Mouse (Mus musculus) lung, postnatal 10 days (tissue): ENCODE measurements around the gene Tom1l1.
"Not testable (repeated sequence)": the region's sequence is repeated elsewhere in the genome, so short reads cannot be mapped to it uniquely, and the experiment has no call there.

Experiments
- DNase-seq: peaks from one replicate; pipeline ENCODE4 v3.0.0; 2021

Tom1l1 gene

GRCm38 (mm10) chr11:90687460-90688416 is at the start of gene Tom1l1:
Gene Tom1l1, minus strand, starts transcription at chr11:90688366.
- peak; percentile 87 for DNase-seq

DNA sequence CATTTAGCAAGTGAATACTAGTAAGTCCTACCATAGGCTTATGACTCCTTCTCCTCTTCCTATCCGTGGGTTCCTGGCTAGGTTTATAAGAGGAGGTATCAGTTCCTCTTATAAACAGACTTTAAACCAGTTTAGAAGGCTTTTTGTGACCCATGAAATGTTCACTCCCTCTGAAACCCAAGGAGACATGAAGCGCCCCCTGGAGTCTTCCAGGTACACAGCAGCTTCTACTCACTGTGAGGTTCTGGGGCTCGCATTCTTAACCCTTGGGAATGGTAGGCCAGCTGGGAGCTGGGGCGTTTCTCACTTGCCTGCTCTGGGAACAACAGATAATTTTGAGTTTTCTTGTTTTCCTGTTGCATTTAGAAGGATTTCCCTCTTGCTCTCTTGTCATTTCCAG is 45.4 kb upstream of the Tom1l1 start:
- no peak for DNase-seq

DNA sequence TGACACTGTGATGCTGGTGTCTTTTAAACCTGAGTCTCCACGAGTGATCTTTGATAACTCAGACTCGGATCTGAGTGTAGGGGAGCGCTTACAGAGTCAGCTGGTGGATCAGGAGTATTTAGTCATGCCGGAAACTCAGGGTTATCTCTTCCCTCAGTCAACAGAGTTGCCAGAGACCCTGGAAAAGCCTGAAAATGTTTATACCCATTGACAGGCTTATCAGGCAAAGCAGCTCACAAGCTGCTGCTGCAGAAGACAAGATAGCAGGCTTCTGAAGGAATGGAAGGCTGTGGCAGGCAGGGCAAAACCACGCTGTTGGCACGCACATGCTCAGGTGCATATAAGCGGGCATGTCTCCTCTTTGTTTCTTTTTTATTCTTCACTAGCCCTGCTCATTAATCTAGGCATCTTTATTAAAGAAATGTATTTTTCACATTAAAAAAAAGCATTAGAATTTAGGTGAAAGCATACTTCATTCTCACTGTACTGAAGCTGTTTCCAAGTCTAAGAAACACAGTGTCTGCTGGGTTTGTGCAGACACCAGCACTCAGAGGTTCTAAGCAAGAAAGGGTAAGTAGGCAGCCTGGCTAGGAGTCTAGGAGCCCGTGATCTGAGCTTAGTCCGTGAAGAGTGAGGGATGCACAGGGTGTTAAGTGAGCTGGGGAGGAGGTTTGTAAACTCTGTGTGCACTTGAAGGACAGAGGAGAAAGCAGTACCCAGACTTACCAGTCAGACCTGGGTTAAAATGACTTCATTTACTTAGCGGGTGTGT is 39.4 kb upstream of the Tom1l1 start:
- no peak for DNase-seq

GRCm38 (mm10) chr11:90726730-90727129 is 38.6 kb upstream of the Tom1l1 start:
- DNase-seq = no peak

- no peak for DNase-seq
Observed at GRCm38 (mm10) chr11:90722304-90722703, 34.1 kb upstream of the Tom1l1 start.

DNA sequence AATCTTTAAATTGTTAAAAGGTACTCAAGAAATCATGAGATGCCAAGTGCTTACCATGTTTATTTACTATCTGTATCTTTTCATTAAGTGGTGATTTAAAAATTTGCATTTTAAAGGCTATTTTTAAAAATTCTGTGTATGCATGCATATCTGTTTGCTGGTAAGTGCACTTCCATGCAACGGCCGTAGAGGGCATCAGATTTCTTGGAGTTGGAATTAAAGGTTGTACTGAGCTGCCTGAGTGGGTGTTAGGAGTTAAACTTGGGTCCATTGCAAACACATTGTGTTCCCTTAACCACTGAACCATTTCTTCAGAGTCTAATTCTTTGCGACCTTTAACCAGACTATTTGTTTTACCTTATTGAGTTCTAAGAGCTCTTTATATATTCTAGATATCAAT is 29.6 kb upstream of the Tom1l1 start:
- DNase-seq = no peak

- no peak for DNase-seq
Observed at GRCm38 (mm10) chr11:90711596-90711995, 23.4 kb upstream of the Tom1l1 start.

DNA sequence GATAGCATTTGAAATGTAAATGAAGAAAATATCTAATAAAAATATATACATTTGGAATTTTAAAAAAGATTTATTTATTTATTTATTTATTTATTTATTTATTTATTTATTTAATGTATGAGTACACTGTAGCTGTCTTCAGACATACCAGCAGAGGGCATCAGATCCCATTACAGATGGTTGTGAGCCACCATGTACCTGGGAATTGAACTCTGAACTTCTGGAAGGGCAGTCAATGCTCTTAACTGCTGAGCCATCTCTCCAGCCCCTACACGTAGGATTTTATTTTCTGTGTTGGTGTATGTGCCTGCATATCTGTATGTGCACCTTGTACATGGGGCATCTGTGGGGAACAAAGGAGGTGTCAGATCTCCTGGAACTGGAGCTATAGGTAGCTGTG is 19.0 kb upstream of the Tom1l1 start:
- not testable (repeated sequence) for DNase-seq

DNA sequence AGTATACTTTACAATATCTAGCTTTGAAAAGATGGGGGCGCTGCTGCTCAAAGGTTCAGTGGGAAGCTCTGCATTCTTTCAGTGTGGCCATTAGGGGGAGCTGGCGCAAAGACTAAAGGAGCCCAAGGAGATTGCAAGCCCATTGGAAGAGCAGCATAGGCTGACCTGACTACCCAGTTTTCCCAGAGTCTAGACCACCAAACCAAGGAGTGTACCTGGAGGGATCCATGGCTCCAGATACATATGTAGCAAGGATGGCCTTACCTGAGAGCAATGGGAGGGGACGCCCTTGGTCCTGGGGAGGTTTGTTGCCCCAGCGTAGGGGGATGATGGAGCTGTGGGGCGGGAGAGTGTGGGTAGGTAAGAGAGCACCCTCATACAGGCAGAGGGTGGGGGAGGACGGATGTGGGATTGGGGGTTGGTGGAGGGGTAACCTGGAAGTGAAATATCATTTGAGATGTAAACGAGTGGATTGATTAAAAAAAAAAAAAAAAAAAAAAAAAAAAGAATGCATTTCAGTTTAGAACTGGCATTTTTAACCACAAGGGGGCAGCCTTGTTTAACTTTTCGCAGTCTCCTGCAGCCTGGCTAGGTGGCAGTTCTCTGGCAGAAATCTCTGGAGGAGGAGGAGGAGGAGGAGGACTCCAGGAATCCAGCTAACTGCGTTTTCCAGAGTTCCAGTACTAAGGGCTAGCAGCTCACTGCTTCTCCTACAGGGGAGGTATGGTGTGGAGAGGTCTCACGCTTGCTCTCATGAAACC is 9.5 kb upstream of the Tom1l1 start:
- peak; percentile 83 for DNase-seq

DNA sequence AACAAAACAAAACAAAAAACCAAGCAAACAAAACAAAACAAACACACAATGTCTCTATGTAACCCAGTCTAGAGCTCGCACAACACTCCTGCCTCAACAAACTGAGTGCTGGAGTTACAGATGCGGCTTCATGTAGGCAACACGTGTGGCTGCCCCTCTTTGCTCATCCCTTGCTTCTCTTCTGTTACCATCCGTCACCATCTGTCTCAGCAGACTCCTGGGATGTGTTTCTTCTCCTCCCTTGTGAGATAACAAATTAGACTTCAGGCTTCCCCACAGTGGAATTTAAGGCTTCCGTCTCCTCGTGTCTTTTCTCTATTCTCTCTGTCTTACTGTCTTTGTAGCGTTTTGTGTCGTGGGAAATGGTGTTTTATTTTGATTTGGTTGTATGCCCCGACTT is 7.6 kb upstream of the Tom1l1 start:
- no peak for DNase-seq

DNA sequence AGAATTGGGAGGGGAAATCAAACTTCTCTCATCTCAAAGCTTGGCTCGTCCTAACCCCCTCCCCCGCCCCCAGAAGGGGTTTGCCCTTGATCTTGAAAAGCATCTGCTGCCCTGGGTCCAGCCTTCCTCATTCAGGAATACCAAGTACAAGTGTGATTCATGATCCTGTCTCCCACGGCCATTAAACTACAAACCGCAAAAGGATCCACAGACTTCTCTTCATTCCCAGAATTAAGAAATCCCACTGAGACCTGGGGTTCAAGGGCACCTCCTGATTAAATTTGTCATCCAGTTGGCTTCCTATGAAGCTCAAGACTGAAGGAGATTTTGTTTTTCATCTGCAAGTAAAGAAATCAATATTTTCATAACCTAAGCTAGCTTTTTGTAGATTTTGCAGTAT is 6.0 kb upstream of the Tom1l1 start:
- no peak for DNase-seq

- no peak for DNase-seq
Observed at GRCm38 (mm10) chr11:90690361-90690760, 2.2 kb upstream of the Tom1l1 start.

- DNase-seq = no peak
Observed at GRCm38 (mm10) chr11:90687040-90687439, 1.1 kb downstream of the Tom1l1 start.

DNA sequence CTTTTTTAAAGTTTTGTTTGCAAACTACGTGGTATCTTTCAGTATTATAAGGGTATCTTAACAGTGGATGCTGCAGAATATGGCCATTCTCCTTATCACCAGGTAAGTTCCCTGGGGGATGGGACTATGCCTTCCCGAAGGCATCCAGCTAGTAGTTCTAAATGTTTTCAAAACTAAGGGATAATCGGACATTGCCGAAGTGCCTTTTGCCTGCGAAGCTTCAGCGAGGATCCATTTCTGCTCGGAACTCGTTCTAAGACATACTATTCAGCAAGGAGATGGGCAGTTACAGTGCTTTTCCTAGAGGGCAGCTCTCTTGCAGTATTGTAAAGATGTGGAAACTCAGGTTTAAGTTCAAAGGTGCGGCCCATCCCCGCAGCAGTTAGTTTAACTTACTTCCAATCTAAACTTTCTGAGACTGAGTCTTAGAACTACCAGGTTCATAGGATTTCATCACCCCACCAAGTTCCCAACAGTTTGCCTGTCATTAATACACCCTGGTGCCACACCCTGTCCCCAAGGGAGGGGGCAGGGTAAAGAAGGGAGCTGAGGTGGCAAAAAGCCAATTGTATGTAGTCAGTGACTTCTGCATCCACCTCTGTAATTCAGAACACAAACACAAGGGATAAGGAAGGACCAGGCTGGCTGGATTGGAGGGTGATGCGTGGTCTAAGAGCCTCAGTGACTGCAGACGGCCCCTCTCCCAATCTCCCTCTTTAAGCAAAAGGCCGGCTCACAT is 1.7 kb downstream of the Tom1l1 start:
- peak; percentile 14 for DNase-seq

- no peak for DNase-seq
Observed at GRCm38 (mm10) chr11:90685196-90685595, 3.0 kb downstream of the Tom1l1 start.

DNA sequence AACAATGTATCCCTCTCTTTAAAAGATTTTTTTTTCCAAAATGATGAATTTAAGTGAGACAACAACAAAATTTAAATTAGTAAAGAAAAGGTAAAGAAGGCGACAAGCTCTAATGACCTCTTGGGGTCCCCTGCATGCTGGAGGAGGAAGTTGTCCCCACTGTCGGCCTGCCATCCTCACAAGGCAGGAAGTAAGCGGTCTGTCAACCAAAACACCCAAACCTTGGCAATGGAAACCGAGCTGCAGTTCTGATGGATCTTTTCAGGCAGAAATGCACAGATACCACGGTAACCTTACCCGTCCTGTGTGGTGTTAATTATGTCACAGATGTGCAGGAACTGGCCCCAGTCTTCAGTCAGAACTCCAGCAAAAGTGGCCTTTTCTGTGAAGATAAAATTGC is 3.4 kb downstream of the Tom1l1 start:
- DNase-seq = no peak

DNA sequence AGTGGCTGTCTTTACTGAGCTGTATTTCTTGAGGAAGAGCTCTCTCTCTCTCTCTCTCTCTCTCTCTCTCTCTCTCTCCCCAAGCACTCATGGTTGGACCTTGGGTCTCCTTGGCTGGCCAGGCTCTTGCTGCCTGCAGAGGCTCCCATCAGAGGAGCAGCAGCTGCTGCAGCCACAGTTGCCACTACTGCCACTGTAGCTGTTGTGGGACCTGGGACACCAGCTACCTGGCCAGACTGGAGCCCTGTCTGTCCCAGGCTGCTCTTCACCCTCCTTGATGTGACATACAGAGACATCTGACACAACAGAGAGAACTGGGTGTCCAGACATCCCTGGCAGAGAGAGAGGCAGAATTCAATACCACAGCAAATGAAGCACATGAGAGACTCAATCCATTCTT is 7.0 kb downstream of the Tom1l1 start:
- DNase-seq = no peak

DNA sequence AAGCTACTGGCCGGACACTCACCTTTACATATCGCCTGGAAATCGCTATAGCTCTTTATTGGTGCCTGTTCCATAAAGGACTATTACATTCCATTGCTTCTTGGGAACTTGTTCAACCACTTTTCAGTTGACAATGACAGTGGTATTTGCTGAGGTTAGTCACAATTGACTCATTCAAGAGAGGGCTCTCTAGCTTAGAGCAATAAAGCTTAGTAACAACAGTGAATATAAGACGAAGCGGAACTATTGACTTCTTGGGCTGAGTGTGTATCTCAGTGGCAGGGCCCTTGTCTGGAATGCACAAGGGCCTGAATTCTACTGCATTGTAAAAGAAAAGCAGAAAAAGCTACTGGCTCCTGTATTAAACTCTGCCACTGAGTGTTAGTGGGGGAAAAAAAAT is 9.6 kb downstream of the Tom1l1 start:
- DNase-seq = no peak

GRCm38 (mm10) chr11:90677771-90678288 is 10.3 kb downstream of the Tom1l1 start:
- no peak for DNase-seq

- DNase-seq = no peak
Observed at GRCm38 (mm10) chr11:90677027-90677426, 11.1 kb downstream of the Tom1l1 start.

- no peak for DNase-seq
Observed at GRCm38 (mm10) chr11:90675479-90676110, 12.6 kb downstream of the Tom1l1 start.

DNA sequence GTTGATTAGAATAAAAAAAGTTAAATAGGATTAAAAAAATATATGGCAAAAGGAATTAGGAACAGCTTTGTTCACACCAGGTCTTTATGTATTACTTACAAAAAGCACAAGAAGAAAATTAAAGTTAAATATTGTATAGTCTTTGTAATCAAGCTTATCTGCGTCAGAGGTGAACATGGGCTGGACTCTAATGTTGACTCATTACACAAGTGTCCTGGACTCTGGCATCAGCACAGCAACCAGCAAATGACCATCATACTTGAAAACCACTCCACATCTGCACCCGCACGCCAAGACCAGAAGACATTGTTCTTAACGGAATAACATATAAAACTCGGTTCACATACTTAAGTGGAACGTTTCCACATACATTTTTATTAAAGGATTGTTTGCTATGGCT is 20.8 kb downstream of the Tom1l1 start:
- DNase-seq = no peak
